Mouse (Mus musculus) cerebellum, adult (tissue): ENCODE results near the gene Erbb2.

ENCODE experiments used
- ATAC-seq: cut with Nextera tagmentation; 2 replicates; pipeline ENCODE4 v1.9.2; 2017; ENCODE audit warnings: mild to moderate bottlenecking, moderate library complexity, mixed read lengths; ENCODE audit not compliant: insufficient number of reproducible peaks, low FRiP score, low TSS enrichment

Gene Erbb2

DNA sequence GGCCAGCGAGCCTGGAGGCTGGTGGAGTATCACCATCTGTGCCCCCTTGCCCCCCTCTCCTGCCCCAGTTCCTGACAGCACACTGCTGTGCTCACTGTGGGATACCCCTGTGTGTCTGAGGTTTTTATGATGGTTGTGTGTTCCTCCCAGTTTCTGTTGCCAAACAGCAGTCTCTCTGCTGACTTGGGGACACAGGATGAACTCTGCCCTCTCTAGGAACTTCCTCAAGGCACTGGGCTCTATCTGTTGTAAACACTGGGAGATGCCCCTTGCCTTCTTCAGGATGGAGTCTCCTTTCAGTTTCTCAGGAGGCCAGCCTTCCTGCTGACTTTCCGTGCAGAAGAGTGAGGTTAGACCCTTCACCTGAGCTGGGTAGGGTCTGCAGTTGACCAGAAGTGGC, 1.9 kb downstream of the Erbb2 start:
- ATAC-seq = no peak

DNA sequence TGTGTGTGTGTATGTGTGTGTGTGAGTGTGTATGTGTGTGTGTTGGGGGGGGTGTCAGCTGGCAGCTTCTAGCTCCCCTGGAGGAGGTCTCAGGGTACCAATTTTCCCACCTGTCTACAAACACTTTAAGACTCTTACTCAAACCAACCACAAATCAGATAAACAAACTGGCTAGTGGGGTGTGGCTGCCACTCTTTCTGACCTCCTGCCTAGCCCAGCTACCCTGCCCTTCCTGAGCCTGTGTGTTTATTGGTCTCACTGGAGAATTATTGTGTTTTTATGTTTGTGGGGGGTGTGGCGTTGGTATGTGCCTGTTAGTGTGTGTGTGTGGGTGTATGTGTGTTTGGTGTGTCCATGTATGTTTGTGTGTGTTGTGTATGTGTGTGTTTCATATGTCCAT, 4.8 kb downstream of the Erbb2 start:
- ATAC-seq = no peak

DNA sequence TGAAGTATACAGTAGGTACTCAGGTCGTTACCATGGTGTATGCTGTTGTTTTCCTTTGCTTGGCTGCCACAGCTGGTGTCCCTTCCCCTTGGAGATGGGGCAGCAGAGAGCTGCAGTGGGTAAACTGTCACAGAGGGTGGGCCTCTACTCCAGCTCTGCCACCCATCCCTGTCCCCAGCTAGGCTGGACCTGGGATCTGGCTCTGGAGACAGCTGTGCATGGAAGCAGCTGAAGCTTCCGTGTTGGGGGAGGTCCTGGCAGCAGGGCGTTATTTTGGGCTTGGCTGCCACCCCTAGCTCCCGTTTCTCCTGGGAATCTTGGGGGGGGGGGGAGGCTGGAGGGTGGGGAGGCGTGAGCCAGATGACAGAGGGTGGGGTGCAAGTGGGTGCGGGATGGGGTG, 6.0 kb downstream of the Erbb2 start:
- ATAC-seq = no peak

DNA sequence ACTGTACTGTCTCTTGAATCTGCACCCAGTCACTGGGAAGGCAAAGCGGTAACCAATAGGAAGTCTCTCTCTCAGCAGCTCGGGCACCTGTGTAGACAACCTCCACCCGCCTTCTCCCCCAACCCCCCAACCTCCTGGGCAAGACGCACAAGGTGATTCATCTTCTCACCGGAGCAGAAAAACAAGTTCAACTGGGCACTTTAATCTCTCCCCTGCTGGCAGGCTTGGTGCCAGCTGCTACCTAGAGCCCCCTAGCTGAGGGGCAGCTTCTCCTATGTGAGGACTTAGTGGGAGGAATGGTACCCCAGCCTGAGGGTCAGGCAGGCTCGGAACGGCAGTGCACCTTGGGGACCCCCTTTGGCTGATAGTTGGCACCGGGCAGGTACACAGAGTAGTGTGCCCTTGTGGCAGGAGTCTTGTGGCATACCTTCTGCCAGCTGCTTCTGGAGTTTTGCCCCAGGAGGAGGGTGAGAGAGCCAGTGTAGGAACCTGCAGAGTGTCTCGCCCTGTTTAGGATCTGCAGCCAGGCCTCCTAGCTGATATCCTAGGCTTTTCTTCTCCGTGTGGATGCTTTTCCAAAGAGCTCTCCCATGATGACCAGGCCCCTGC, 6.8 kb downstream of the Erbb2 start:
- ATAC-seq = no peak

DNA sequence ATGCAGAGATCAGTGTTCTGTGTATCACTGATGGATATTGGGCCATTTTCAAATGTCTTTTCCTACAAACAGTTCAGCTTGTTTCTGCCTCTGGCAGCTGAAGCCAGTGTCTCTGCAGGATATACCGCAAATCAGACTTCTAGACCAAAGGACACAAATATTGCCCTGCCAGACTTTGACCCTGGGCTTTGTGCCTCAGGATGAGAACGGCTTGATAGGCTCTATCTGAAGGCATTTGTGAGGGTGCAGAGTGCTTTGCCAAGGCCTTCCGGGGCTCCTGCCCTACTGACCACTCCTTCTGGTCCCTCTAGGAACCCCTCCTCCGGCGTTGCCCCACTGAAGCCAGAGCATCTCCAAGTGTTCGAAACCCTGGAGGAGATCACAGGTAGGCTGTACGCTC, 14.3 kb downstream of the Erbb2 start:
- ATAC-seq = no peak

DNA sequence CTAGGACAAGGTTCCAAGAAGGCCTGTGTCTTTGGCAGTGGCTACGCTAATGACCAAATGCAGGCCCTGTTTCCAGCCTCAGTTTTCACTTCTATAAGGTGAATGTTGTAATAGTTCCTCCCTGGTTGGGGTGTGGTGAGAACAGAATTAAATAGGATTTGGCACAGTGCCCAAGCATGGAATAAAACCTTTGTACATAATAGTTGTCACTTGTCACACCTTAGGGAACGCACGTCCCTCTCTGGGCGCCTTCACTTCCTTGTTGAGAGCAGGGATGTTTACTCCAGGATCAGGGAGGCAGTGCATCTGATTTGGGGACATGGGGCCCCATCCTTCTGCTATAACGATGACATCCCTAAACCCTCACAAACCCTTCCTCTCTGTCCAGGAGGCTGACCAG, 16.2 kb downstream of the Erbb2 start:
- no peak for ATAC-seq

DNA sequence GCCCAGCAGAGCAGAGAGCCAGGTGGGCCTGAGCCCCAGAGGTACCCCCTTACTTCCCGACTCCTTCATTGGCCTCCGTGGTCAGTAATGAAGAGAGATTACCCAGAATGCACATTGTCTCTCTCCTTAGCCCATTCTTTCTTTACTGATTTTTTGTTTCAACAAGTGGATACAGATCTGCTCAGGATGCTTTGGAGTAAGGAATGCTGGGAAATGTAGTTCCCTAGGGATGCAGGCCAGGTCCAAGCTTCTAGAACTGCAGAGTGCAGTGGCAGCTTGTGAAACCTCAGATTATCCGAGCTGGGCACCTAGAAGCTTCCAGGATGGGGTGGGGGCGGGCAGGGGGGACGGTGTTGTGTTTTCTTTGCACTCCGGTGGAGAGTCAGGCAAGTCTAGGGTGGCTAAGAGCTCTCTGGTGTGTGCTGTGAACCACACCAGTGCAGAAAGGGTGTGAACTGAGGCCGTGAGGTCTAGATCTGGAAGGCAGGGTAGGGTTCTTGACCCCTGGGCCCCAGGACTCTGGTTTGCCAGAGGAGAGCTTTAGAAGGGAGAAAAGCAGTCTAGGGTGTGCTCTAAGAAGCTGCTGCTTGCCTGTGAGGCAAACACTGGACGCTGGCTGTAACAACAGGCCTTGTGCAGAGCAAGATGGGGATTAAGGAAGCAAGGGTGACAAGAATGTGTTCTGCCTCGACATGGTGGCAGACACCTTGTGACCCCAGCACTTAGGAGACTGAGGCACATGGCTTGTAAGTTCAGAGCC, 19.7 kb downstream of the Erbb2 start:
- no peak for ATAC-seq

DNA sequence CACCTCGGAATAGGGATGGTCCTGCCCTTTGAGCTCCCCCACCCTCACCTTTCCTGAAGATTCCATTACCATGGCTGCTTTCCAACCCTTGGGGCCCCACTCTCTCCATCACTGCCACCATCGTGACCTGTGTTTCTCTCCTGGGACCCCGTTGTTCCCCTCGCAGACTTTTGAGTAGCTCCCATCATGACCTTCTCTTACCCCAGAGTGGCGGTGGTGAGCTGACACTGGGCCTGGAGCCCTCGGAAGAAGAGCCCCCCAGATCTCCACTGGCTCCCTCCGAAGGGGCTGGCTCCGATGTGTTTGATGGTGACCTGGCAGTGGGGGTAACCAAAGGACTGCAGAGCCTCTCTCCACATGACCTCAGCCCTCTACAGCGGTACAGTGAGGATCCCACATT, 23.5 kb downstream of the Erbb2 start:
- ATAC-seq = no peak

DNA sequence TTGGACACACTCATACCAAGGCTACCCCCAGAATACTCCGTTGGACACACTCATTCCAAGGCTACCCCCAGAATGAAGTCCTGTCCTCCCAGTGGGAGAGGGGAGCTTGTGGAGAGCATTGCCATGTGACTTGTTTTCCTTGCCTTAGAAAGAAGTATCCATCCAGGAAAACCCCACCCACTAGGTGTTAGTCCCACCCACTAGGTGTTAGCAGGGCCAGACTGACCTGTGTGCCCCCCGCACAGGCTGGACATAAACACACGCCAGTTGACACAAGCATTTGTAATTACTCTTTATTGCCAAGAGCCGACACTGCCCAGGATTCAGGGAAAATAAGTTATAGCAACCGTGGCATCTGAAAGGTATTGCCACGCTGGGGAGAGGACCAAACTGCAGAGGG, 25.2 kb downstream of the Erbb2 start:
- no peak for ATAC-seq

DNA sequence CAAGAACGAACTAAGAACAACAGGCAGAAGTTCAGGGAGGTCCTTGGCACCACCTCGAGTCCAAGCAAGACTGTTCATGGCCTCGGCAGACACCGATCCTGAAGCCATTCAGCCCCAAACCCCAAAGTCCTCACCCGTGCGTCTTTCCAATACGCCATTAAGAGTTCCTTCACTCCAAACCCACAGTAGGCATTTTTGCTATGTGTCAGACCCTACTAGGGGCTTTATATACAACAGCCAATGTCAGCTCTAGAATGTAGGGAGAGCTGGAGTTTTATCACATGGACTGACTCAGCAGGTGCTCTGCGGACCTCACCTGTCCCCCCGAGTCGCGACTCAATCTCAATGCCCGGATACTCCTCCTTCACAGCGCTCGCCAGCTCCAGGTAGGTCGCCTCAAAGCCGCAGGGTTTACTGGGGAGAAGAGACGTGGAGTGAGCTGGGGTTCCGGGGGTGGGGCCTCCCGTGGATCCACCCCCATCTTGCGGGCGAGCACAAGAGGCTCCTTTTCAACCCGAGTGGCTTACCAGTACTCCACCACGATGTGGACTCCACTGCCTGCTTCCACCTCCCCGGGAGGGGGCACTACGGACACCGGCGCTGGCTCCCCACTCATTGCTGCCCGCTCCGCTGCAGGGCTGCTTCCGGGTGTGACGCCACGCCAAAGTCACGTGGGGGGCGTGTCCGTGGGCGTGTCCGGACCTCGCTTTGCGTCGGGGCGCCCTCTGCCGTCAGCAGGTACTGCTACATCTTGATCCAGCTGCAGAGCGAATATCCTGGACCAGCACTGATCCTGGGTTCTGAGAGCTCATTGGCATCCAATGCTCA, 26.3 kb downstream of the Erbb2 start, which contains the start of gene Mien1:
Gene Mien1 (minus strand): TSS at position 661 of the 828 bp plus-strand sequence.
- peak; percentile 91; the same call in 1 of the 2 replicates for ATAC-seq

DNA sequence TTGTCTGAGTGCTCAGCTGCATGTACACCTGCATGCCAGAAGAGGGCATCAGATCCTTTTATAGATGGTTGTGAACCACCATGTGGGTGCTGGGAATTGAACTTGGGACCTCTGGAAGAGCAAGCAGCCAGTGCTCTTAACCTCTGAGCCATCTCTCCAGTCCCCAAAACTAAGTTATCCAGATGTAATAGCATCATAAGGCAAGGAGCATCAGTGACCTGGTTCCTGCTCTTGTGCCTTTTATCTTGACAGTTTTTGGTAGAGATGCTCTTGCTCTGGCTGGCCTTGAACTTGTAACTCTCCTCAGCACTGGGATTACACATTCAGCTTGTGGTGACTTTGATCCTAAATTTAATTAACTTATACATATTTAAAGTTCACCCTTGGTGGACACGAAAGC, 31.4 kb downstream of the Erbb2 start:
- ATAC-seq = no peak

DNA sequence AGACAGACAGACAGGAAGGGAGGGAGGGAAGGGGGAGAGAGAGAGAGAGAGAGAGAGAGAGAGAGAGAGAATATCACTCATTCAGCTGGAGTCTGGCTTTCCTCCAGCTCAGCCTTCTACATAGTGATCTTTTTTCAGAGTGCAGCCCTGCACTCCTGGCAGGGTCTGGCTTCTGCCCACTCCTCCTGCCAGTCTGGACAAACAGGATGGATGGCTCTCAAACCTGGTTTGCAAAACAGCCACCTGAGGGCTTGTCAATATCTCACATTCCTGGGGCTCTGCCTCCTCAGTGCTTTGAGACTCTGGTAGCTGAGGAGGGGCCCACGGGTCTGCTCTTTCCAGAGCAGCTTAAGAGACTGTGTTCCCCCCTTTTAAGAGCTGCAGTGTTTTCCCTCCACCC, 33.0 kb downstream of the Erbb2 start:
- ATAC-seq = no peak

DNA sequence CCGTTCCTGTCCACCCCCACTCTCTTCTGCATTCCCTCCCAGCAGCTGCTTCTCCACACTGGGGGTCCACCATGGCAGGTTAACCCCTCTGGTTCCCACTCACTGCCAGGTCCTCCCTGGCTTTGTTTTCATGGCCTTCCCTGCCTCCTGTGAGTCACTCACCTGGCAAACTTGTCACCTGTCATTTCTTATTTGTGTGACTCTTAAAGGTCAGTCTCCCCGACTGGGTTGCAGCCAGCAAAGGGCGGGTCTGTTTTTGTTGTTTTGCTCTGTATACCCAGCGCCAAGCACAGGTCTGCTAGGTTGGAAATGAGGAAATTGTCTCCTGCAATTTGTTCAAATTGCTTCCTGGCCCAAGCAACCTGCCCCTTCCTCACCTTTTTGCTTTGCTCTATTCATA, 33.4 kb downstream of the Erbb2 start:
- no peak for ATAC-seq

DNA sequence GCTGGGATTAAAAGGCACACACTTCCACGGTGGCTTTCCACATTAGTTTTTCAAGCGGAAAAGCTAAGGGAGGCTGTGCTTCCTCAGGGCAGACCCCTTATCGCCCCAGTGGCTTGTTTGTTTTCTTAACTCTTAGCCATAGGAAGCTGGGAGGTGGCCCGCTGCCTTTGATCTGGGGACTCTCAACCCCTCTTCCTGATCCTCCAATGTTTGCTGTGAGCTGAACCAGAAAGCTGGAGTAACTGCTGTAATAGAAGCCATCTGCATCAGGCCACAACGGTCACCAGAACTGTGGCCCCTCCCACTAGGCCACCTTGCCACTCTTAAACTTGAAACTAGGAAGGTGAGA, 33.9 kb downstream of the Erbb2 start, which contains the start of gene Grb7:
Gene Grb7 (plus strand): TSS at position 182 of the 349 bp plus-strand sequence.
- ATAC-seq = no peak

DNA sequence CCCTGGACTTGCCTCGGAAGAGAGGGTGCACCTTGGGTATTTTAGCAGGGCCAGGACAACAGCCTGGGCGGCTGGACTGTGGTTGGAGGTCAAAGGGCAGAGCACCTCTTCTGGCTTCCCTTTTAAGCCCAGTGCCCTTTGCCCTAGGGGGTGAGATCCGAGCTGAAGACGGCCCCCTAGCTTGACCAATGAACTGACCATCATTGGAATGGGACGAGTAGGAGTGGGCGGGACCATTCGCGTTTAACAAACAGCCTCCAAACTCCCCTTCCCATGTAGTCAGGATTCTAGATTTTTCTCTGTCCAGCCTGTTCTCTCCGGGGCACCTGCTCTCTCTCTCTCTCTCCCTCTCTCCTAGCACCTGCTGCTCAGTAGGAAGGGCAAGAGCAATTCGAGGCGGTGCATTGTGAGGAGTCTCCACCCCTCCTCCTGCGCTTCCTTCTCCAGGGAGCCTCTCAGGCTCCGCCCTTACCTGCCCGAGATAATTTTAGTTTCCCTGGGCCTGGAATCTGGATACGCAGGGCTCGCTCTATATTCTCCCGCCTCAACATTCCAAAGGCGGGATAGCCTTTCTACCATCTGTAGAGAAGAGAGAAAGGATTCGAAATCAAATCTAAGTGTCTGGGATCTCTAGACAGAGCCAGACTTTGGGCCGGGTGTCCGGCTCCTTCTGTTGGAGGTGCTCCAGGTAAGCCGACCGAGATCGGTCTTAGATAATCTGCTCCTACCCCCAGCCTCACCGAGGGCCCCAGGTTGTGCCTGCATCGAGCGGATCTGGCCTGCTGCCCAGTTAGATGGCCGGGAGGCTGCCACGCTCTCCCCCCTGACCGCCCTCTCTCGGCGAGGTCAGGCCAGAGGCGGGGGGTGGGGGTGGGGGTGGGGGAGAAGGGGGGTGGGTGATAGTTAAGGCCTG, 34.5 kb downstream of the Erbb2 start:
- peak; percentile 77; the same call in 1 of the 2 replicates for ATAC-seq

DNA sequence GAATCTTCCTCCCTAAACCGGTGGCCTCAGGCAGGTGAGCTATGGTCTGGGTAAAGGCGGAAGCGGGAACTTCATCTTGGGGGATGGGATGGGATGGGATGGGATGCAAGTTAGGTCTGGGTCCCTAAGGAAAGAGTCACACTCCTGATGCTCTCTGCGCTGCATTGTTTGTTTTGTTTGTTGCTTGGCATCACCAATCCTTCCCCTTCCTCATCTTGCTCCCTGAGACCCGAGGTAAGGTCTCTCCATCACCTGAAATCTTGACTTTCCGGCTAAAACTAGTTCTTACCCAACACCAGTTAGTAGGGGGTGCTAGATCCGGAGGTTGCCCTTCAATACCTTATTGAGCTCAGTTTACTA, 35.2 kb downstream of the Erbb2 start:
- ATAC-seq = no peak

DNA sequence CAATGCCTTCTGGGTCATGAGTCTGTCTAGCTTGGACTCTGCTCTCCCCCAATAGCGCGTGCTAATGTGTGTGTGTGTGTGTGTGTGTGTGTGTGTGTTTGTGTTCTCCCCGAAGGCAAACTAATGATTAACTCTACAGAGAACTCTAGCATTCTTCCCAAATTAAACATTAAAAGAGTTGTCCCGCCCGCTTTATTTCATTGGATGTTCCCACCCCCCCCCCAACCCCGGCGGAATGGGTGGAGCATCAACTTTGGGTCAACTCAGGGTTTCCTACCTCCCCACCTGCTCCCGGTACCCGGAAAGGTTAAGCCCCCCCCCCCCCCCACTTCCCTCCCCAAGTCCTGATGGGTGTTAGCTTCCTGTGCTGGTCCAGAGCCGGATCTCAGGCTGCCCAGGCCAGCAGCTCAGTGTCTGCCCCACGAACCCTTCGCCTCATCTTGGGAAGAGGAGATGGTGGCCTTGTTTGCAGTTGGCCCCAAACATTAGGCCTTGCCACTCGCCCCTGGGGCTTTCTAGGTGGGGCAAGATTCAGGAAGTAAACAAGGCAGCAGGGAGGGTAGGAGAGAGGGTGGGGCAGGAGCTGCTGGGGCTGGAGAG, 36.0 kb downstream of the Erbb2 start:
- no peak for ATAC-seq

DNA sequence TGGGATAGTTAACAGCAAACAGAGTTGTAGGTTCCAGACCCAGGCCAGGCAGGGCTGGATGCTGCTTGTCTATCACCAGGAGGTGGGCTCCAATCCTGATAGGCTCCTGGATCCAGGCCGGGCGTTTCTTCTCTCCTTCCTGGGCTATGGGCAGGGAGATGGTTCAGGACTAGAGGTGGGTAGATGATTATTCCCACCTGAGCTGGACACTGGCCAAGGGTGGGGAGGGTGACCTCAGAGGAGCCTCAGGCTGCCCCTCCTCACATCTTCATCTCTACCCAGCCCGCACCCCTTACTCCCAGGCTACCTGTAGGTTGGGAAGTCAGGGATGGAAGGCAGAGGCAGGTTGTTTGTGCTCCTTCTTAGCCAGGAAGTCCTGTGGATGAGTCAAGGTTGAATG, 37.1 kb downstream of the Erbb2 start:
- ATAC-seq = no peak

DNA sequence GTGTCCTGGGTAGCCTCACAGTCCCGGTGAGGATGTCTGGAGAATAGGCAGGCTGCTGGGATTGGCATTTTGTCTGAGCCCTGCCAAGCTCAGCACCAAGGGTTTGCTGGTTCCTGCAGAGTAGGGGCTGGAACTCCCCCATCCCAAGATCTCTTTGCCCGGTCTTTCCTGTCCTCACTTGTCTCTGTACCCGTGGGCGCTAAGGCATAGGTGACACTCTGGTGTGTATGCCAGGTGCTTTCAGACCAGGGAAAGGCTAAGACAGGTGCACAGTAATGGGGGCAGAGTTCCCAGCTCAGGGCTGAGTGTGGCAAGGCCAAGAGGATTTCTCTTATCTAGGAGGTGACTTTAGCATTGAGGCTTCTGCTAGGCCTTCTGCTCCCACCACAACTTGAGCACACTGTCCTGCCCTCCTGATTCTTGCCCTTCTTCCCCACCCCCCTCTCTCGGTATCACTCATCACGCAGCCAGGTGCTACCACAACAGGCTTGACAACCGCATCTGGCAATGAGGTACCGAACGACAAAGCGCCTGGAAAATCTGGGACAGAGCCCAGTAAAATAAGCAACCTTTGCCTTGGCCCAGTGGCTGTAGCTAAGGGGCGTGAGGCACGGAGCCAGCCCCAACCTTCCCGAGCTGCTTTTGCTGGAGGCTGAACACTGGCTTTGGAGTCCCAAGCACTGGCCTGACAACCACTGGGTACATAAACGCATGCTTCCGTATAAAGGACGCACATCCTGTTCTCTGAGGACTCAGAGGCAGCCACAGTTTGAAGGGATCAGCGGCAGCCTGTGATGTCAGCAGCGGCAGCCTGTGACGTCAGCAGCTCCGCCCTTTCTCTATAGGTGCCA, 37.9 kb downstream of the Erbb2 start:
- ATAC-seq = no peak
